Mouse (Mus musculus) E14TG2a.4 (cell line): ENCODE measurements around the gene Spp2.
A peak's percentile ranks its signal among the peaks of the same experiment; 100 is the strongest.

ENCODE experiments used
- H3K27me3 ChIP-seq: 2 replicates; pipeline ENCODE4 v1.6.1; 2014; ENCODE audit warnings: low read length, control low read depth; ENCODE audit not compliant: insufficient read depth
- H3K36me3 ChIP-seq: 2 replicates; pipeline ENCODE4 v1.6.1; 2014; ENCODE audit warnings: low read length, control low read depth; ENCODE audit not compliant: insufficient read depth
- H3K4me1 ChIP-seq: replicated peaks from 2 replicates; pipeline ENCODE4 v1.6.1; 2014; ENCODE audit warnings: low read depth, low read length, control low read depth
- H3K4me3 ChIP-seq: replicated peaks from 2 replicates; pipeline ENCODE4 v1.5.1; 2014; ENCODE audit warnings: mild to moderate bottlenecking, low read length
- H3K9me3 ChIP-seq: 2 replicates; pipeline ENCODE4 v1.6.1; 2014; ENCODE audit warnings: low read length, control low read depth
- CTCF ChIP-seq: conservative IDR thresholded peaks from 2 replicates; pipeline ENCODE4 v1.5.1; 2014; ENCODE audit warnings: low read length
- NANOG ChIP-seq: IDR thresholded peaks from 2 replicates; pipeline ENCODE4 v1.6.1; 2014; ENCODE audit warnings: borderline replicate concordance, low read length, mixed read lengths
- POU5F1 ChIP-seq: IDR thresholded peaks from 2 replicates; pipeline ENCODE4 v1.6.1; 2014; ENCODE audit warnings: low read length, borderline replicate concordance

The Spp2 gene

DNA sequence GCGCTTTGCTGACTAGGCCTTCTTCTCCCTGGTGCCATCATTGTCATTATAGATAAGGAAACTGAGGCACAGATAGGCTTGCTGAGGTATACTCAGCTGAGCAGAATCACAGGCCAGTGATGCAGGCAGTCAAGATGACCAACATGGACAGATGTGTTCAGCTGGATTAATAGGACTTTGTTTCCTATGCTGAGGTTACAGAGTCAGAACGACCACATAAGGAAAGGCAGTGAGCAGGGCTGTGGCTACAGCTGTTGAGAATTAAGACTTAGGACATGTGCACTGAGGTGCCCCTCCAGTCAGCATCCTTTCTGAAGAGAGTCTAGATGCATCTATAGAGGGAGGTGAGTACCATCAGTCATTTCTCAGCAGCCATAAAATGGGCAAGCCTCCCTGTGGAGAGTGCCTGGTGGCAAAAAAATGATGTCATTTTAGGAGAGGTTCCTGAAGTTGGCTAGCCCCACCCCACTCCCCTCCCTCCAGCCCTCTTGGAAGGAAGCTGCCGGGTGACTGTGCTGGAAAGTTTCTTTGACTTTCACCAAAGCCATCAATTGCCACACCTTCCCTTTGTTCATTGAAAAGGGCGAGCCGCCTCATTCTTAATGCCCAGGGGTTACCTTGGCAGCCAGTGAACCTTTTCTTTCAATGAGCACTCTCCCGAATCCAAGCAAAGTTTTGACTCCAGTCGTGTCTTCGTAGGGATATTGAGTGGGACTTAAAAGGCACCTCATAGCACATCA, 59.7 kb downstream of the Spp2 start:
- TF ChIP-seq CTCF = no peak
- peak; percentile 75; the same call in 1 of the 2 replicates for TF ChIP-seq NANOG
- Histone ChIP-seq H3K9me3 (peaks cover 18% of the 10 kb centered on the region), H3K4me3 (no peak overlapping the region), H3K27me3 (no peaks in the 10 kb centered on the region), H3K36me3 (no peaks in the 10 kb centered on the region), H3K4me1 (peaks cover 73% of the 10 kb centered on the region)

- Histone ChIP-seq H3K27me3 (no peaks in the 10 kb centered on the region), H3K4me1 (peaks cover 60% of the 10 kb centered on the region), H3K9me3 (peaks cover 18% of the 10 kb centered on the region), H3K36me3 (no peaks in the 10 kb centered on the region), H3K4me3 (no peak overlapping the region)
- no peak for TF ChIP-seq POU5F1
- TF ChIP-seq NANOG = no peak
- no peak for TF ChIP-seq CTCF
Observed at GRCm38 (mm10) chr1:88467866-88468265, 61.1 kb downstream of the Spp2 start.

GRCm38 (mm10) chr1:88468335-88468734, 61.6 kb downstream of the Spp2 start:
- TF ChIP-seq NANOG (no peak), CTCF (no peak), POU5F1 (no peak)

GRCm38 (mm10) chr1:88469746-88470145, 63.0 kb downstream of the Spp2 start:
- TF ChIP-seq POU5F1 (no peak), CTCF (no peak), NANOG (no peak)
- H3K27me3 ChIP-seq = no peaks in the 10 kb centered on the region
- peaks cover 41% of the 10 kb centered on the region for H3K4me1 ChIP-seq
- peaks cover 18% of the 10 kb centered on the region for H3K9me3 ChIP-seq
- no peaks in the 10 kb centered on the region for H3K36me3 ChIP-seq
- no peak overlapping the region for H3K4me3 ChIP-seq

More at GRCm38 (mm10) chr1:88468335-88468734, 61.6 kb downstream of the Spp2 start:
- Histone ChIP-seq H3K27me3 (no peaks in the 10 kb centered on the region), H3K36me3 (no peaks in the 10 kb centered on the region), H3K4me3 (no peak overlapping the region), H3K9me3 (peaks cover 18% of the 10 kb centered on the region), H3K4me1 (peaks cover 55% of the 10 kb centered on the region)

DNA sequence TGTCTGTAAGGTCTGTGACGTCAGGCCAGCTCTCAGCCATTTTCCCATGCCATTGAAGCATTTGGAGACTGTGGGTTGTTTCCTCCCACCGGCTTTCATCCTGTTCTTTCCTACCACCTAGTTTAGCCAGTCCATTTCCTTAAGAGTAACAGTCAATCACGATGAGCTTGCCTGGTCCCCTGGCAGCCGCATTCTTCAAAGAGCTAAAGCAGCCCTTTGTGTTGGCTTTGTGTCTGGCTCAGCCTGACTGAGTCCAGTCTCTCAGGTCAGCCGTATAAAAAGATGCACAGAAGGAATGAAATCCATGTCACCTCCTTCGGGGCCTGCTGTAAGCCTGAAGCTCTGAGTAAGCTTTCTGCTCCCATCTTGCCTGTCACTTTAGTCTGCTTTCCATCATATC, 65.5 kb downstream of the Spp2 start:
- Histone ChIP-seq H3K4me1 (peaks cover 26% of the 10 kb centered on the region), H3K27me3 (peaks cover 22% of the 10 kb centered on the region), H3K9me3 (peaks cover 18% of the 10 kb centered on the region), H3K36me3 (no peaks in the 10 kb centered on the region), H3K4me3 (no peak overlapping the region)
- TF ChIP-seq NANOG = no peak
- no peak for TF ChIP-seq CTCF
- no peak for TF ChIP-seq POU5F1

GRCm38 (mm10) chr1:88473899-88474298, 67.1 kb downstream of the Spp2 start:
- TF ChIP-seq POU5F1 (no peak), CTCF (peak; percentile 59)
- peaks cover 28% of the 10 kb centered on the region for H3K27me3 ChIP-seq
- no peaks in the 10 kb centered on the region for H3K36me3 ChIP-seq
- peaks cover 5% of the 10 kb centered on the region for H3K9me3 ChIP-seq
- no peak overlapping the region for H3K4me3 ChIP-seq
- H3K4me1 ChIP-seq = peaks cover 11% of the 10 kb centered on the region

DNA sequence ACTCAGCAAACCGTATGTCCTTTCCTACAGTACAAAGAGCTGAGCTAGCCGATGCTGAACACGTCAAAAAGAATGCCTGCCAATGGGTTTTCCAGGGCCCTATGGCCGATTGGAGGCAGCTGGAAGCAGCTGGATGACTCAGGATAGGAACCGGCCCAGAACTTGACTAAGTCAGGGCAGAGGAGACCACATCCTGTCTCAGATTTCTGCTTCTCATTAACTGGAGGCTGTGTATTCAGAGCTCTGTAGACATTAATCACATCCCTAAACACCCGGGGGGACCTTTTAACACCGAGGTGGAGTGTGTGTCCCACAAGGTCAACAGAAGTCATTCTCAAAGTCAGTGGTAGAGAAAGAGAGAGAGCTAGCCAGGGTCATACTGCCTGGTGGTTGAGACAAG, 67.8 kb downstream of the Spp2 start:
- no peaks in the 10 kb centered on the region for H3K9me3 ChIP-seq
- H3K4me1 ChIP-seq = peaks cover 10% of the 10 kb centered on the region
- H3K36me3 ChIP-seq = no peaks in the 10 kb centered on the region
- H3K4me3 ChIP-seq = no peak overlapping the region
- peaks cover 28% of the 10 kb centered on the region for H3K27me3 ChIP-seq
- TF ChIP-seq POU5F1 (no peak), CTCF (no peak), NANOG (no peak)

DNA sequence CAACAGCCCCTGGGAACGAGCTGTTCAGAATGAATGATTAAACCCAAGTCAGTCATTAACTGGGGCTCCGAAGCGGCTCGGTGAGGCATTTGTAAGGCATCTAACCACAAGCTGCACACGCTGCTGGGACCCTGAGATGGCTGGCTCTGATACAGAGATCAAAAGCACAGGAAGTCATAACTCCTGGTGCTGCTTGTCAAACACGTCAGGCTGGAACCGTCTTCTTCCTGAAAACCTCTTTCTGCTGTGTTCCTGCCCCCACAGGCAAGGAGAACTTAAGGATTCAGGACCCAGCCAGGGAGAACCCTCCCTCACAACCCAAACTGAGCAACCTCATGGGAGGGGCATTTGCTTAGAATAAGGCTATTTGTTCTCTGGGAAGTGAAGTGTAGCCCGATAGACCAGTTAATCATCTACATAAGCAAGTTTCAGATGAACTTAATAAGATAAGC, 68.8 kb downstream of the Spp2 start:
- Histone ChIP-seq H3K4me1 (peaks cover 10% of the 10 kb centered on the region), H3K9me3 (no peaks in the 10 kb centered on the region), H3K27me3 (peaks cover 28% of the 10 kb centered on the region), H3K4me3 (no peak overlapping the region), H3K36me3 (no peaks in the 10 kb centered on the region)
- TF ChIP-seq NANOG (no peak), POU5F1 (no peak), CTCF (no peak)
